Comparison of ENCODE assay signal across 22 mouse cellular contexts in genomic region chr15:77078786-77079185, GRCm38 (mm10). TPM values are rescaled to one million over a fixed set of nuclear protein-coding genes. Genes with fewer than 3 reads are reported as not detected.
DNase-seq lines count a peak whose midpoint lies in the region; ATAC-seq and TF ChIP-seq lines count a peak whose summit lies in the region.
"Had no signal": no experiment of that assay in that cellular context is flagged by ENCODE, and none has a peak within 500 bp of the region (broad histone marks: within the 10 kb centered on the region; RNA-seq: fewer than 3 reads in every experiment).

No protein-coding gene starts in this region.

- no peak for ATAC-seq in liver, embryonic 15.5 days (ENCODE audit: insufficient read depth)
- ATAC-seq in liver, embryonic 12.5 days = no peak
- ATAC-seq: forebrain, embryonic 16.5 days; intestine, embryonic 16.5 days had no signal

- WGBS in liver, embryonic 15.5 days (ENCODE audit: insufficient replicate concordance) = 46% methylated on average over 3 of the region's 3 CpGs
- 55% methylated on average over 3 of the region's 3 CpGs for WGBS in liver, embryonic 12.5 days (ENCODE audit: insufficient replicate concordance)

- 0 out of 2 replicates have a peak overlapping the region, but pooled peaks have one; percentile 20 for H3K27ac ChIP-seq in gastrocnemius, adult 2 months
- H3K27ac ChIP-seq in liver, embryonic 15.5 days (replicated peaks) = 0 out of 2 replicates have a peak overlapping the region, but pooled peaks have one; percentile 14
- H3K27ac ChIP-seq in liver, embryonic 12.5 days = no peak overlapping the region
- H3K27ac ChIP-seq in ES-E14 (ENCODE audit: insufficient read depth, low read depth, low read length, poor library complexity, severe bottlenecking) = peak overlapping the region; percentile 88
- H3K27ac ChIP-seq: forebrain, embryonic 12.5 days; heart, embryonic 13.5 days had no signal

- in situ Hi-C loops in ES-E14 (cut with MboI; ENCODE audit: low sequenced_read_pairs in 2 of 2, unreplicated experiment in 2 of 2) = no loop called here

- no peak overlapping the region for H3K9ac ChIP-seq in liver, embryonic 15.5 days
- H3K9ac ChIP-seq in liver, embryonic 12.5 days = no peak overlapping the region
- peak overlapping the region; percentile 61 for H3K9ac ChIP-seq in ES-E14 (ENCODE audit: insufficient read depth, low read depth, low read length, poor library complexity, severe bottlenecking)
- H3K9ac ChIP-seq: embryonic facial prominence, embryonic 12.5 days; forebrain, embryonic 12.5 days; heart, embryonic 13.5 days had no signal

- H3K9me3 ChIP-seq in liver, embryonic 15.5 days (replicated peaks) = no peaks in the 10 kb centered on the region
- no peaks in the 10 kb centered on the region for H3K9me3 ChIP-seq in liver, embryonic 12.5 days (replicated peaks)
- H3K9me3 ChIP-seq in E14TG2a.4 (ENCODE audit: low read length) (no peaks in the 10 kb centered on the region), ES-E14 (ENCODE audit: control insufficient read depth, insufficient read depth, low read depth, low read length) (no peaks in the 10 kb centered on the region)
- H3K9me3 ChIP-seq: embryonic facial prominence, embryonic 12.5 days; forebrain, embryonic 12.5 days; heart, embryonic 13.5 days had no signal

- no peak overlapping the region for H3K4me2 ChIP-seq in liver, embryonic 15.5 days
- H3K4me2 ChIP-seq in liver, embryonic 12.5 days = no peak overlapping the region
- H3K4me2 ChIP-seq: embryonic facial prominence, embryonic 12.5 days; forebrain, embryonic 12.5 days; heart, embryonic 13.5 days had no signal

- DNase-seq in gastrocnemius, adult 2 months = no peak
- DNase-seq in gastrocnemius, postnatal 25 days = no peak
- DNase-seq in ES-E14 (ENCODE audit: low read depth, low spot score) = no peak
- DNase-seq in adrenal gland, postnatal 10 days = no peak
- no peak for DNase-seq in testis, postnatal 10 days (ENCODE audit: low spot score)
- DNase-seq: adrenal gland, adult 2 months; adrenal gland, postnatal 36 days; cerebellum, adult 2 months; embryo, embryonic 11 days; gastrocnemius, postnatal 14 days; heart, postnatal 36 days had no signal

- H3K4me3 ChIP-seq in gastrocnemius, adult 2 months = no peak overlapping the region
- no peak overlapping the region for H3K4me3 ChIP-seq in liver, embryonic 15.5 days (replicated peaks)
- H3K4me3 ChIP-seq in liver, embryonic 12.5 days = no peak overlapping the region
- H3K4me3 ChIP-seq in E14TG2a.4 (replicated peaks; ENCODE audit: low read length) = peak overlapping the region; percentile 78
- H3K4me3 ChIP-seq in ES-E14 (ENCODE audit: insufficient read depth in 1 of 2, low read depth in 1 of 2, low read length in 2 of 2, poor library complexity in 1 of 2, severe bottlenecking in 1 of 2) = peak overlapping the region; percentile 30 to 56
- H3K4me3 ChIP-seq: embryonic facial prominence, embryonic 12.5 days; forebrain, embryonic 12.5 days; heart, embryonic 13.5 days had no signal

- H3K4me1 ChIP-seq in liver, embryonic 15.5 days (replicated peaks) = no peaks in the 10 kb centered on the region; the same call in 1 of the 2 replicates
- no peaks in the 10 kb centered on the region for H3K4me1 ChIP-seq in liver, embryonic 12.5 days
- H3K4me1 ChIP-seq in E14TG2a.4 (replicated peaks; ENCODE audit: low read depth, low read length) (peaks cover 84% of the 10 kb centered on the region), ES-E14 (ENCODE audit: control insufficient read depth in 2 of 2, insufficient read depth in 2 of 2, low read length in 2 of 2, poor library complexity in 1 of 2) (peaks cover 9 to 33% of the 10 kb centered on the region in 2 experiments)

- TF ChIP-seq CTCF in gastrocnemius, adult 2 months (IDR thresholded peaks at IDR 0.05) = no peak
- TF ChIP-seq CTCF in E14TG2a.4 (conservative IDR thresholded peaks at IDR 0.05; ENCODE audit: low read length) = no peak

- no peaks in the 10 kb centered on the region for H3K27me3 ChIP-seq in liver, embryonic 15.5 days
- no peaks in the 10 kb centered on the region for H3K27me3 ChIP-seq in liver, embryonic 12.5 days (replicated peaks)
- H3K27me3 ChIP-seq in E14TG2a.4 (ENCODE audit: insufficient read depth, low read length) = no peaks in the 10 kb centered on the region
- H3K27me3 ChIP-seq: embryonic facial prominence, embryonic 12.5 days; forebrain, embryonic 12.5 days; heart, embryonic 13.5 days had no signal

- H3K36me3 ChIP-seq in liver, embryonic 15.5 days (replicated peaks) = no peaks in the 10 kb centered on the region
- peaks cover 32% of the 10 kb centered on the region for H3K36me3 ChIP-seq in liver, embryonic 12.5 days
- H3K36me3 ChIP-seq in E14TG2a.4 (ENCODE audit: insufficient read depth, low read length) (peaks cover 64% of the 10 kb centered on the region), ES-E14 (ENCODE audit: control insufficient read depth, insufficient read depth, low read length, poor library complexity, severe bottlenecking) (peaks cover 8% of the 10 kb centered on the region)

- intact Hi-C loops in gastrocnemius, adult 2 months (cut with DNase I) = no loop called here

TF ChIP-seq in ES-E14, 5 proteins besides CTCF, POLR2A, EP300 and RAD21:
- TF ChIP-seq CHD2 (IDR thresholded peaks at IDR 0.05; ENCODE audit: low read depth, low read length) = no peak
- no peak for TF ChIP-seq MAFK (IDR thresholded peaks at IDR 0.05; ENCODE audit: insufficient read depth, low read depth, low read length)
- TF ChIP-seq ZC3H11A (IDR thresholded peaks at IDR 0.05; ENCODE audit: borderline replicate concordance, low read depth, low read length) = no peak
- no peak for TF ChIP-seq HCFC1 (IDR thresholded peaks at IDR 0.05; ENCODE audit: borderline replicate concordance, insufficient read depth, low read length)
- no peak for TF ChIP-seq ZNF384 (IDR thresholded peaks at IDR 0.05; ENCODE audit: low read depth, low read length)

RNA-seq across cellular contexts. Expression of gene Mb, which starts 28.3 kb away (rescaled TPM):
- 1,000 to 10,000 TPM; 3,091 to 7,772 TPM for total RNA-seq in gastrocnemius, adult 2 months (2021)
- 1,000 to 10,000 TPM; 2,592 to 3,528 TPM for total RNA-seq in gastrocnemius, postnatal 25 days (2021)
- polyA plus RNA-seq in liver, embryonic 15.5 days (2015; fragmentation: Nextera tagmentation; extraction: Ambion mirVana) = 0.26 and 0.37 TPM in 2 replicates
- 0.17 TPM in 1 of 2 replicates, not detected in the other for polyA plus RNA-seq in liver, embryonic 12.5 days (2016; fragmentation: Nextera tagmentation; extraction: Ambion mirVana)
- total RNA-seq in ES-E14 (2012; rRNA removed) = 0.32 TPM in 1 of 2 replicates, not detected in the other
- total RNA-seq in adrenal gland, postnatal 10 days (2021) = 100 to 1,000 TPM in 1 of 2 experiments, 10 to 100 TPM in 1; 34.3 to 233 TPM
- total RNA-seq: granulocyte monocyte progenitor cell, adult 5-6 weeks; MEL had no signal
- polyA plus RNA-seq: adrenal gland, adult 2 months; forebrain, embryonic 12.5 days; forebrain, embryonic 16.5 days had no signal

RNA-seq across cellular contexts. Expression of gene Apol6, which starts 34.3 kb away (rescaled TPM):
- 10 to 100 TPM; 27.7 to 71.1 TPM for total RNA-seq in gastrocnemius, adult 2 months (2021)
- total RNA-seq in gastrocnemius, postnatal 25 days (2021) = 10 to 100 TPM; 47.8 to 57.9 TPM
- polyA plus RNA-seq in liver, embryonic 15.5 days (2015; fragmentation: Nextera tagmentation; extraction: Ambion mirVana) = 0.13 and 0.15 TPM in 2 replicates
- 0.14 and 0.25 TPM in 2 replicates for polyA plus RNA-seq in liver, embryonic 12.5 days (2016; fragmentation: Nextera tagmentation; extraction: Ambion mirVana)
- total RNA-seq in ES-E14 (2012; rRNA removed) = 3.0 and 3.3 TPM in 2 replicates
- total RNA-seq in adrenal gland, postnatal 10 days (2021) = 10 to 100 TPM; 14.9 to 18.5 TPM
- total RNA-seq: granulocyte monocyte progenitor cell, adult 5-6 weeks; MEL had no signal
- polyA plus RNA-seq: forebrain, embryonic 12.5 days; forebrain, embryonic 16.5 days; hindbrain, embryonic 11.5 days had no signal

Comparison
In these comparisons a context has a peak if more than half of its experiments do, and no peak if none do; other contexts are left out.
1. H3K4me3 ChIP-seq: peak in E14TG2a.4 (single experiment) and ES-E14 (2 of 2); none in gastrocnemius, adult 2 months (single experiment), liver, embryonic 15.5 days (single experiment) and liver, embryonic 12.5 days (single experiment).
2. RNA of gene Mb, which starts 28.3 kb away (total RNA-seq): 3,091 to 7,772 TPM in gastrocnemius, adult 2 months, 2,592 to 3,528 TPM in gastrocnemius, postnatal 25 days and 34.3 to 233 TPM in adrenal gland, postnatal 10 days; 0.32 TPM in ES-E14; every median in the first group is over 10 times any median in the second.